Mouse (Mus musculus) heart, adult 18-20 months (tissue): Measurements from ENCODE around the gene Susd4. TPM values are rescaled to one million over a fixed set of nuclear protein-coding genes. Genes with fewer than 3 reads are reported as not detected.

Experiments used
- DNase-seq, 2 experiments: peaks; one replicate each; pipeline ENCODE4 v3.0.0; 2021 to 2022; ENCODE audit warnings: mixed read lengths in 1 of 2
- total RNA-seq, 2 experiments: library from RNA; stranded (reverse); gene quantifications; 2 replicates each; pipeline ENCODE4 v1.2.3; 2021

Gene Susd4
- total RNA-seq, 2 experiments from 2014 or later = 0.37 to 0.57 TPM

GRCm38 (mm10) chr1:182787030-182787429 is 23.4 kb downstream of the Susd4 start:
- no peak for DNase-seq

GRCm38 (mm10) chr1:182788896-182789295 is 25.2 kb downstream of the Susd4 start:
- DNase-seq = no peak

GRCm38 (mm10) chr1:182792521-182793071 is 28.9 kb downstream of the Susd4 start:
- peak; percentile 77 to 81 for DNase-seq

GRCm38 (mm10) chr1:182794221-182794620 is 30.6 kb downstream of the Susd4 start:
- DNase-seq = no peak

GRCm38 (mm10) chr1:182794628-182795027 is 31.0 kb downstream of the Susd4 start:
- DNase-seq = no peak

- DNase-seq = no peak
Measured at GRCm38 (mm10) chr1:182797048-182797447, 33.4 kb downstream of the Susd4 start.

- DNase-seq = no peak
Measured at GRCm38 (mm10) chr1:182801590-182801989, 37.9 kb downstream of the Susd4 start.

GRCm38 (mm10) chr1:182802891-182803290 is 39.2 kb downstream of the Susd4 start:
- no peak for DNase-seq

- DNase-seq = no peak
Measured at GRCm38 (mm10) chr1:182813991-182814390, 50.3 kb downstream of the Susd4 start.

- no peak for DNase-seq
Measured at GRCm38 (mm10) chr1:182814566-182814965, 50.9 kb downstream of the Susd4 start.

- DNase-seq = no peak
Measured at GRCm38 (mm10) chr1:182817106-182817505, 53.4 kb downstream of the Susd4 start.

- no peak for DNase-seq
Measured at GRCm38 (mm10) chr1:182817624-182818023, 54.0 kb downstream of the Susd4 start.

GRCm38 (mm10) chr1:182818931-182819330 is 55.3 kb downstream of the Susd4 start:
- no peak for DNase-seq

GRCm38 (mm10) chr1:182822729-182823128 is 59.1 kb downstream of the Susd4 start:
- no peak for DNase-seq

GRCm38 (mm10) chr1:182823723-182824421 is 60.2 kb downstream of the Susd4 start:
- no peak for DNase-seq

- no peak for DNase-seq
Measured at GRCm38 (mm10) chr1:182826557-182826956, 62.9 kb downstream of the Susd4 start.

- DNase-seq = no peak
Measured at GRCm38 (mm10) chr1:182838061-182838460, 74.4 kb downstream of the Susd4 start.

GRCm38 (mm10) chr1:182839332-182839929 is 75.8 kb downstream of the Susd4 start:
- DNase-seq = no peak

GRCm38 (mm10) chr1:182840011-182840410 is 76.4 kb downstream of the Susd4 start:
- no peak for DNase-seq

GRCm38 (mm10) chr1:182840606-182841005 is 76.9 kb downstream of the Susd4 start:
- DNase-seq = no peak

- DNase-seq = no peak
Measured at GRCm38 (mm10) chr1:182849556-182849955, 85.9 kb downstream of the Susd4 start.

- DNase-seq = no peak
Measured at GRCm38 (mm10) chr1:182850080-182850479, 86.4 kb downstream of the Susd4 start.

- DNase-seq = no peak
Measured at GRCm38 (mm10) chr1:182852158-182852557, 88.5 kb downstream of the Susd4 start.

- DNase-seq = no peak
Measured at GRCm38 (mm10) chr1:182856636-182857035, 93.0 kb downstream of the Susd4 start.
